Mouse (Mus musculus): ENCODE measurements around the gene Hcrtr2.

The Hcrtr2 gene

GRCm38 (mm10) chr9:76323756-76324155 is at the start of gene Hcrtr2:
TSS of gene Hcrtr2 (minus strand) at chr9:76323856.
- DNase-seq: no peak

- no peak for DNase-seq
Observed at GRCm38 (mm10) chr9:76364874-76365273, 41.2 kb upstream of the Hcrtr2 start.

GRCm38 (mm10) chr9:76360374-76360773 is 36.7 kb upstream of the Hcrtr2 start:
- no peak for DNase-seq

- no peak for DNase-seq
Observed at GRCm38 (mm10) chr9:76352346-76352745, 28.7 kb upstream of the Hcrtr2 start.

GRCm38 (mm10) chr9:76347298-76347697 is 23.6 kb upstream of the Hcrtr2 start:
- no peak for DNase-seq

- DNase-seq: no peak
Observed at GRCm38 (mm10) chr9:76331081-76331480, 7.4 kb upstream of the Hcrtr2 start.

- DNase-seq: peak; percentile 9
Observed at GRCm38 (mm10) chr9:76323186-76323701, 412 bp downstream of the Hcrtr2 start.

- no peak for DNase-seq
Observed at GRCm38 (mm10) chr9:76322122-76323052, 1.3 kb downstream of the Hcrtr2 start.

GRCm38 (mm10) chr9:76321589-76321988 is 2.1 kb downstream of the Hcrtr2 start:
- DNase-seq: no peak

- no peak for DNase-seq
Observed at GRCm38 (mm10) chr9:76320755-76321154, 2.9 kb downstream of the Hcrtr2 start.

GRCm38 (mm10) chr9:76318302-76318701 is 5.4 kb downstream of the Hcrtr2 start:
- no peak for DNase-seq

- no peak for DNase-seq
Observed at GRCm38 (mm10) chr9:76315096-76315495, 8.6 kb downstream of the Hcrtr2 start.

- DNase-seq: no peak
Observed at GRCm38 (mm10) chr9:76313921-76314320, 9.7 kb downstream of the Hcrtr2 start.

GRCm38 (mm10) chr9:76312221-76312620 is 11.4 kb downstream of the Hcrtr2 start:
- DNase-seq: no peak

GRCm38 (mm10) chr9:76291384-76291783 is 32.3 kb downstream of the Hcrtr2 start:
- no peak for DNase-seq

GRCm38 (mm10) chr9:76270886-76271285 is 52.8 kb downstream of the Hcrtr2 start:
- DNase-seq: no peak

GRCm38 (mm10) chr9:76257731-76258130 is 65.9 kb downstream of the Hcrtr2 start:
- no peak for DNase-seq

GRCm38 (mm10) chr9:76252544-76252943 is 71.1 kb downstream of the Hcrtr2 start:
- no peak for DNase-seq

GRCm38 (mm10) chr9:76252109-76252508 is 71.5 kb downstream of the Hcrtr2 start:
- no peak for DNase-seq

GRCm38 (mm10) chr9:76242322-76242721 is 81.3 kb downstream of the Hcrtr2 start:
- DNase-seq: no peak

- DNase-seq: no peak
Observed at GRCm38 (mm10) chr9:76237946-76238345, 85.7 kb downstream of the Hcrtr2 start.

GRCm38 (mm10) chr9:76237243-76237642 is 86.4 kb downstream of the Hcrtr2 start:
- no peak for DNase-seq

GRCm38 (mm10) chr9:76236626-76237025 is 87.0 kb downstream of the Hcrtr2 start:
- peak; percentile 72 for DNase-seq

- DNase-seq: peak; percentile 18
Observed at GRCm38 (mm10) chr9:76235945-76236503, 87.6 kb downstream of the Hcrtr2 start.
